Mouse (Mus musculus): ENCODE measurements at regions not wholly inside any gene's neighbourhood (a gene's known extent, or its start where the extent isn't known, plus 50 kb on each side); places are given as distances from the start of the nearest gene placed in this dataset.

DNA sequence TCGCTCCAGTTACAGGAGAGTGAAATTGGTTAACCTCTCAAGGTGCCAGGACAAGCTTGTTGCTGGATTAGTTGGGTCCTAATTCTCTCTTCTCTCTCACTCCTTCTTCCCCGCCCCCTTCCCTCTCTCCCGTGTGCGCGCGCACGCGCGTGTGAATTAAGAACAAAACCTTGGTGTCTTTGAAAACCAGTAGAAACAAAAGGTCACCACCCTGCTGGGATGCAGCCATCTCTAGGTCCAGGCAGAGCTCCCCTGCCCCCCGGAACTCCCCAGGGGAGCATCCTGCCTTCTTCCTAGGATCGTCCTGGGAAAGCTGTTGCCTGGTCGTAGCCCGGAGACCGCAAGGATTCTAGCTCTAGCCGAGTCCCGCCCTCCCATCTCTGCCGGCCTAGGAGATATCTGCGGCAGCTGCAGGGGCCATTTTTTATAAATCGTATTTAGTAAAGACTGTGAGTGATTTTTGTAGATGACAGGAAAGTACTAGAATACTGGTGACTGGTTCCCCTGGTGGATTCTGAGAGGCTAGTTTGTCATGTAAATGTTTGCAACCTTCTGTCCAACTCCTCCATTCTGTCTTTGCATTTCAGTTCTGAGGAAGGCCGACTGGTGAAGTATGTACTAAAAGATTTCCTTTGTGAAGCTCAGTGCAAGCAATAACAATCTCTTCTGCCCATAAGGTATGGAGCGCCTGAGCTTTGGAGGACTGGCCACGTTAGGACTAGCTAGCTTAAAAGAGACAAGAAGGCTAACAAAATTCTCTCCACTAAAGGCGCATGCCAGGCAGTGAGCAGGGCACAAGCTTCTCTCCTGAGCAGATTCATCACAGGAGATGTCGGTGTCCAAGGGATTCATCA is 195.2 kb downstream of the Enc1 start:
- TF ChIP-seq CTCF (IDR thresholded peaks at IDR 0.05; ENCODE audit: low read depth) (no peak), EP300 (IDR thresholded peaks at IDR 0.05; ENCODE audit: low read depth) (no peak)

Data from liver, embryonic 14.5 days (tissue).